Mouse (Mus musculus) bone marrow macrophage, adult 2 months (primary cell): ENCODE data around the gene St3gal3.

Experiments
- CTCF ChIP-seq: IDR thresholded peaks from 2 replicates; pipeline ENCODE4 v1.5.1; 2012; ENCODE audit warnings: low read depth, mild to moderate bottlenecking, low read length, moderate library complexity
- POLR2A ChIP-seq: IDR thresholded peaks from 2 replicates; pipeline ENCODE4 v1.6.1; 2012; ENCODE audit warnings: mild to moderate bottlenecking, low read depth, low read length, borderline replicate concordance

DNA sequence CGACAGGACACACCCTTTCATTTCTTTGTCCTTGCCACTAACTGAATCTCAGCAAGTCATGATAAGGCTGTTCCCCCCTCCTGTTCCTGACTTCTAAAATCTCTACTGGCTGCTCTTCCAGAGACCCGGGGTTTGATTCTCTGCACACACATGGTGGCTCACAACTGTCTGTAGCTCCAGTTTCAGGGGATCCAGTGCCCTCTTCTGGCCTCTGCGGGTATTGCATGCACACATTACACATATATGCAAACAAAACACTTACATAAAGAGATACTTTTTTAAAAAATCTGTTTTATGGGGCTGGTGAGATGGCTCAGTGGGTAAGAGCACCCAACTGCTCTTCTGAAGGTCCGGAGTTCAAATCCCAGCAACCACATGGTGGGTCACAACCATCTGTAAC lies 60.5 kb downstream of the St3gal3 start:
- TF ChIP-seq CTCF: no peak
- no peak for TF ChIP-seq POLR2A
